Mouse (Mus musculus): ENCODE data around the gene Ldlrad1. TPM values are rescaled to one million over a fixed set of nuclear protein-coding genes. Genes with fewer than 3 reads are reported as not detected.

The Ldlrad1 gene
- total RNA-seq, 4 experiments from 2014 or later = not detected

GRCm38 (mm10) chr4:107260001-107260400, 51.0 kb downstream of the Ldlrad1 start:
- no peak for DNase-seq (ENCODE audit: low spot score in 2 of 2)

Other genes starting within 250 kb of the Ldlrad1 start
- 10 to 100 TPM; 77.8 to 92.6 (median 86.3) TPM for gene Mrpl37, start 142.3 kb upstream of the Ldlrad1 start, total RNA-seq (2022)
- 10 to 100 TPM; 15.6 to 27.1 (median 16.7) TPM for gene Cyb5rl, start 142.2 kb upstream of the Ldlrad1 start, total RNA-seq (2022)
- gene Cdcp2, start 112.3 kb upstream of the Ldlrad1 start, total RNA-seq (2022) = not detected
- 10 to 100 TPM; 79.9 to 91.5 (median 85.1) TPM for gene Tmem59, start 30.8 kb upstream of the Ldlrad1 start, total RNA-seq (2022)
- gene Tceanc2, start 30.1 kb upstream of the Ldlrad1 start, total RNA-seq (2022) = 10 to 100 TPM; 11.0 to 14.8 (median 11.9) TPM
- gene Lrrc42, start 44.4 kb downstream of the Ldlrad1 start, total RNA-seq (2022) = 10 to 100 TPM in 1 of 4 experiments, 1 to 10 TPM in 3; 7.1 to 11.4 (median 8.4) TPM
- 1 to 10 TPM; 6.2 to 9.1 (median 7.1) TPM for gene Hspb11, start 44.4 kb downstream of the Ldlrad1 start, total RNA-seq (2022)
- gene Dio1, start 98.0 kb downstream of the Ldlrad1 start, total RNA-seq (2022) = under 1 TPM in 1 of 4 experiments, not detected in 3; 0.16 TPM
- gene Yipf1, start 105.2 kb downstream of the Ldlrad1 start, total RNA-seq (2022) = 1 to 10 TPM; 7.4 to 9.7 (median 8.9) TPM
- gene Ndc1, start 158.6 kb downstream of the Ldlrad1 start, total RNA-seq (2022) = 1 to 10 TPM; 5.8 to 9.5 (median 6.5) TPM
- under 1 TPM in 3 of 4 experiments, not detected in 1; 0.12 to 0.58 (median 0.31) TPM for gene Glis1, start 225.4 kb downstream of the Ldlrad1 start, total RNA-seq (2022)